Mouse (Mus musculus): ENCODE data around the gene Ttc28. TPM values are rescaled to one million over a fixed set of nuclear protein-coding genes. Genes with fewer than 3 reads are reported as not detected.

Ttc28 gene
- total RNA-seq, 2 experiments from 2014 or later = 20.5 to 21.6 TPM

DNA sequence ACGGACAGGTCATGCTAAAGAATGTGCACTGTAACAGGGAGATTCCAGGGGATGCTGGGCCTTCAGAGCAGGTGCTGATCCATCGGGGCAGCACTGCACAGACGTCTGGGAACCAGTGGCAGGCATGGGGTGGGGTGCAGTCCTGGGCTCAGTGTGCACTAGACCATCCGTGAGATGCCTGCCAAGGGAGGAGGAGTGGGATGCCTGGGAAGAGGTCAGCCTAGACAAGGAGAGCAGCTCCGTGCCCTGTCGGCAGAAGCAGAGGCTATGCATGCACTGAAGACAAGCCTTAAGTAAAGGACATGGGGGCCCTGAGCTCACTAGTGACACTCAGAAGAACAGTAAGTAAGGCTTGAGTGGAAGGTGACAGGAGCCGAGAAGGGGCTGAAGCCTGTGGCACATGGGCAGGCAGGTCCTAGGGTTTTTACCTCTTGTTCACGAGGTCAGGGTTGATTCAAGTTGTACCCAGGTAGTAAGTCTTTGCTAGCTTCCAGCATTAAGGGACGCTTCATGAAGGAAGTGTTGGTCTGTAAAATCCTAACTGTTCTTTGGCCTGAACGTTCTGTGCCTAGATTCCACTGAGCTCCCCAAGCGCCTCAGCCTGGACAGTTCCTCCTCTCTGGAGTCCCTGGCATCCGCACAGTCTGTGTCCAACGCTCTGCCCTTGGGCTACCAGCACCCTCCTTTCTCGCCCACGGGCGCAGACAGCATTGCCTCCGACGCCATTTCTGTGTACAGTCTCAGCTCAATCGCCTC is 405.0 kb downstream of the Ttc28 start:
- intact Hi-C loops (cut with DNase I) = no loop called here
- no peak for DNase-seq

DNA sequence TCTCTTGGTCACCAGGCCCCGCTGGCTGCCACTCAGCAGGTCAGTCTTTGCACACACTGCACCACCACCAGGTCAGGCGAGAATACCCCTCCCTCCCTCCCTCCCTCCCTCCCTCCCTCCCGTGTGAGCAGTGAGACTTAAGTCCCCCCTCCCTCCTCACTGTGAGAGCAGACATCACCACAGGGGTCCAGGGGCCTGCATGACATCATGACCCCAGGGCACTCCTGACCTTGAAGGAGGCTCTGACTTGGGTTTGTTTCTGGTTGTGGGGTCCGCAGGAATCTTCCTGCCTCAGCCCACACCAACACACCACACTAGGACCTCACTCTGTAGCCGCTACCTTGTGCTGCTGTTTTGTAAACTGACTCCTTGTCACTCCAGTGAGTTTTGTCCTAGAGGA is 408.0 kb downstream of the Ttc28 start:
- intact Hi-C loops (cut with DNase I) = no loop called here
- no peak for DNase-seq

DNA sequence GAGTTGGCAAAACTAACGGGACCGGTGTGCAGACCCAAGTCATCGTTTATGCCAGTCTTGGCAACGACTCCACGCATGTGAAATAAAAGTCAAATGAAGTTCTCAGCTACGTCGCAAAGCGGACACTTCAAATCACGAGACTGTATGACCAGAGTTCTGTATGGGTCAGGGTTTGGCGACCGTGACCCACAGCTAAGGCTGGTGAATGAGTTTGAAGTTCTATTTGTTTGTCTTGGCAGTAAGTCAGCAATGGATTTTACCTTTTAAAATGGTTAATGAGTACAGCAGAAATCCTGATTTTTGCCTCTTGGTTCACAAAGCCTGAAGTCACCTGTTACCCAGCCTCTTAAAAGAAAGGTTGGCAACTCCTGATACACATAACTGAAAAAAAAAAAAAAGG is 408.9 kb downstream of the Ttc28 start:
- DNase-seq = no peak
- intact Hi-C loops (cut with DNase I) = no loop called here

DNA sequence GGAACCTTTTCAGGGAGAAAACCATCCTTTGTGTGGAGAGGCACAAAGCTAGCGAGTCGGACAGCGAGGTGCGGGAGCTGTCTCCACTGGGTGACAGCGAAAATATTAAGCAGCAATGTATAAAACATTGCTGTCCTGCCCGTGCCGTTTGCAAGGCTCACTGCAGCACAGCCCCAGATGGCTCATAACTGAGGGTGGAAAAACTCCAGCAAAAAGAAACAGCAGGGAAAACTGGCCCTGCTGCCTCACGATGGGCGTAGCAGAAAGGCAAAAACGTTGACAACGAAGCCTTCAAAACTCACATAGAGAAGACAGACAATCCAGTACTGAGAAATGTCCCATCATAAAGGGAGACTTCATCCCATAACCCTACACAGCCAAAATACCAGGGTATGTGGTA is 410.5 kb downstream of the Ttc28 start:
- intact Hi-C loops (cut with DNase I) = no loop called here
- DNase-seq = no peak

DNA sequence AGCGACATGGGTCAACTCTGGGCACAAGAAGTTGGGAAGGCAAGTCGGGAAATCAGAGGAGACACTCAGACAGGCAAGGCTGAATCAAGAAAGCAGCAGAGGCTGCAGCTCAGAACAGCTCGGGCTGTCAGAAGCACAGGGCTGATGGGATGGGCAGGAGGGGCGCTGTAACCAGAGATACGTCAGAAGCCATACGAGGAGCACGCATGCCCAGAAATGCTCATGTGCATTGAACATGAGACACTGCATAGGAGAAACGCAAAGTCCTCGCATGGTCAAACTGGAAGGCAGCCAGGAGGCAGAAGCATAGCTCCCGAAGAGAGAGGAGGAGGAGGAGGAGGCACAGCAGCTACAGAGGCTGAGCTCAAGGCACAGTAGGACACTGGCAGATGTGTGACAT is 412.0 kb downstream of the Ttc28 start:
- no peak for DNase-seq

DNA sequence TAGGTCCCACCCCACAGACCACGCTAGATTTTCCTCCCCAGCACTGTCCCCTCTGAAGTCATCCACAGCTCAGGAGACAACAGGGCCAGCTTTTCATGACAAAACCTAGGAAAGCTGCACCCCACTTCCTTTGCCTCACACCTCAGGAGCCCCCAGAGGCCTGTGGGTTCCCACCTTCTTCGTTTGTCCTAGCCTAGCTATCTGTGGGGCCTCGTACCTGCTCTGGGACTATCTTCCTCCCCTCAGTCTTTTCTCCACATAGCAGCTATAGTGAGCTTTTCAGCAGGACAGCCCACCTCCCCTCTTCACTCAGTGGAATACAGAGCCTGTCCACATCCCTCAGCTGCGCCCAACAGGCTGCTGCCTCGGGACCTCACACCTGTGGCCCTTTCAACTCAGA is 418.2 kb downstream of the Ttc28 start:
- no peak for DNase-seq
- intact Hi-C loops (cut with DNase I) = no loop called here

More for the DNA sequence above, 412.0 kb downstream of the Ttc28 start:
- intact Hi-C loops (cut with DNase I) = no loop called here

DNA sequence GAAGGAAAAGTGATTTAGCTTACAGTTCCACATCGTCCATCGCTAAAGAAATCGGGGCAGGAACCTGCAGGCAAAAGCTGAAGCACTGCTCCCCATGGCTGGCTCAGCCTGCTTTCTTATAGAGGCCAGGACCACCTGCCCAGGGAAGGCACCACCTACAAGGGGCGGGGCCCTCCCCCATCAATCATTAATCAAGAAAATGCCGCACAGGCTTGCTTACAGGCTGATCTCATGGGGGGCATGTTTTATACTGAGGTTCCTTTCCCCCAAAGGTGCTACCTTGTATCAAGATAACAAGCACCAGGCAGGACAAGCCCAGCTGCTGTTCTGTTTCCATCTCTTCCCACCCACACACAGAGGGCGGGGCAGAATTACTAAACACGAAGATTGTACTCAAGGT is 419.1 kb downstream of the Ttc28 start:
- intact Hi-C loops (cut with DNase I) = no loop called here
- DNase-seq = no peak

DNA sequence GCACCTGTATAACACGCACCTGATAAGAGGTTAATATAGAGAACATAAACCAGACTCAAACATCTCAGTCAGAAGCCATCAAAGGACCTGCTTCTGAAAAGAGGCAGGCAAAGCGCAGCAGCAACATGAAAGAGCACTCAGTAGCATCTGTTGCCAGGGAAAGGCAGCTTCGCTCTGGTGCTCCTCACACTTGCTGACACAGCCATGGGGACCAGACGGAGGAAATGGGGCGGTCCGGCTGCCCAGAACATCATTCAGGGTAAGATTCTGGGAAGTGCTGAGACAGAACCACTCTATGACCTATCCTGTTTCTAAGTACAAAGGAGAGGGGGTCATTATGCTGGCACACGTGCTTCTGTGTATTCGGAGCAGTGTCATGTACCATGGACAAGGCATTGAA is 421.2 kb downstream of the Ttc28 start:
- intact Hi-C loops (cut with DNase I) = no loop called here

DNA sequence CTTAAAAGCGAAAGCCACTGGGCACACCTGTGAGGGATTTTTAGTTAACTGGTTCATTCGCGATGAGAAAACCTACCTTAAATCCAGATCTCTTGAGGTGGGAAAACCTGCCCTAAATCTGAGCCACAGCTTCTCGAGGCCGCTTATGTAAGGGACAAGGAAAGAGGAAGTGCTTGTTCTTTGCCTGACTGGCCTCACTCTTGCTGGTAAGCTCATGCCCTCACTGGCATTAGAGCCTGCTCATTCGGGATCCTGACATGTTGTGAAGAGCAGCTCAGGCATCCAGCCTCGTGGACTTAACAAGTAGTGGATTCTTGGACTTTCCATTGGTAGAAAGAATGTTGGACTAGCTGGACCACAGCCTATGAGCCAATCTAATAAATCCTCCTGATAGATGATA is 422.1 kb downstream of the Ttc28 start:
- DNase-seq = no peak
- intact Hi-C loops (cut with DNase I) = no loop called here

More for the DNA sequence above, 421.2 kb downstream of the Ttc28 start:
- no peak for DNase-seq

DNA sequence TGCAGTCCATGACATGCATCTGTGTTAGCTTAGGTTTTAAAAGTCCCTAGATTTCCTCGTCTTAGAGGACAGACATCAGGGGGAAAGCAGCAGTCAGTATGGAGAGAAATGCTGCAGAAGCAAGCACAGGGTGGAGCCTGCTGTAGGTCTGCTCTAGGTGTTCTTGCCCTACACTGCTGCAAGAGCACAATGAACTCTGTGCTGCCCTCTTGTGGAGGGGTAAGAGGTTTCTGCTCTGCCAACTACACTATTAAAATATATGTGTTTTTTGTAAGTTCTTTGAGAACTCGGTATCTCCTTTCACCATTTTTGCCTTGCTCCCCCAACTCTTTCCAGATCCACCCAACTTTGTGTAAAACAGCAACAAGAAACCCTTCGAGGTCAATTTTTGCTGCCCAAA is 425.1 kb downstream of the Ttc28 start:
- intact Hi-C loops (cut with DNase I) = no loop called here
- no peak for DNase-seq

DNA sequence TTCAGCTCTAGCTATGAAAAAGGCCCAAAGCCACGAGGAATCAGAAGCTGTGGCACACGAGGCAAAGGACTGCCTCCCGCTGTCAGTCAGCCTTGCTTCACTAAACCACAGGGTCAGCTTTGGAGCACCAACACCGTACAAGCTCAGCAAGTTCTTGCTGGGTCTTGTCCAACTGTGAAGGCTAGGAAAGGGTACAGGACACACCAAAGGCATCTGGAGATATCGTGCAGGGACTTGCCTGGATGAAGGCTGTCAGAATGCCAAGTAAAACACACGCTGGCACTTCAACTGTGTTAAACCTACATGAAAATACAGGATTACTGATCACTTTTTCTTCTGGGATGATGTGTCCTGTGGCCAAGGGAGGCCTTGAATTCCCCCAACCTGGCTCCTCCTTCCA is 430.6 kb downstream of the Ttc28 start:
- DNase-seq = no peak
- intact Hi-C loops (cut with DNase I) = no loop called here

DNA sequence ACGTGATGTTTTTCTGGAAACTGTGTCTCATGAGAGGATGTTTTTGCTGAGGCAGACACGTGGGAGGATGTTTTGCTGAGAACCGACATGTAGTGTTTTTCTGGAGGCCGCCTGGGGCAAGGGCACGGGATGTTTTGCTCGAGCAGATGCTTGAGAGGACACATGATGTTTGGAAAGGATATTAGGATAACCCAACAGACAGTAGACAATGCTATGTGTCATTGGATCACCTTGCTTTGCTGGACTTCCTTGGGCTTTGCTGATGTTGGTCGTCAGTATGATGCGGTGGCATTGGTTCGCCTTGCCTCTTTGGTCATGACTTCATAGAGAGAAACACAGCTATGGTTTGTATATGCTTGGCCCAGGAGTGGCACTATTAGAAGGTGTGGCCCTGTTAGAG is 434.2 kb downstream of the Ttc28 start:
- intact Hi-C loops (cut with DNase I) = no loop called here

DNA sequence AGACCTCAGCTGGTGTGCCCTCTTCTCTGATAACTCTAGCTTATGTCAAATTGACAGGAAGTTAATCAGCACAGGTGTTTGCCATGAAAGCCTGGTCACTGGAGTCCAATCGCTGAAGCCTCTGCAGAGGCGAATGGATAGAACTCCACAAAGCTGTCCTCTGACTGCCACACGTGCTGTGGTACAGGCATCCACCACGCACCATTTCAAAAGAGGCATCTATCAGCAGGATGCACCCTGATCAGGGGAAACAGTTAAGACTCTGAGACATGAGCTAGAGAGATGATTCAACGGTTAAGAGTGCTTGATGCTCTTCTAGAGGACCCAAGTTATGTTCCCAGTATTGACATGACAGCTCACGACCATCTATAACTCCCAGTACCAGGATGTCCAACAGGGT is 435.5 kb downstream of the Ttc28 start:
- no peak for DNase-seq
- intact Hi-C loops (cut with DNase I) = no loop called here

More for the DNA sequence above, 434.2 kb downstream of the Ttc28 start:
- no peak for DNase-seq

DNA sequence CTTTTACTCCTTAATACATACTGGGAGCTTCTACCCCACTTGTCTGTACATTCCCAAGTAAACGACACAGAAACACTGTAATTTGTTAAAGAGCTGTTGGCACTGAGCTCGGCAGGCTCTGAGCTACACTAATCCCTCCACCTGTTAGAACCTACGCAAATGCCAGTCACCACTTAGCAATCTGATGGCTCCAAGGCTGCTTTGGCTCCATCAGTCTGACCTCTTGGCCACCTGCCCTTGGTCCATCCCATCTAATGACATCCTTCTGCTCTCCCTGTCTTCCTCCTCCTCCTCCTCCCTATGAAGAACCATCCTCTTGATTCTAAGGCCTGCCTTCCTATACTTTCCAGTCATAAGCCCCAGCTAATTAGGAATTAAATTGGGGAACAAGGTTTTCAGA is 437.9 kb downstream of the Ttc28 start:
- intact Hi-C loops (cut with DNase I) = no loop called here
- no peak for DNase-seq

DNA sequence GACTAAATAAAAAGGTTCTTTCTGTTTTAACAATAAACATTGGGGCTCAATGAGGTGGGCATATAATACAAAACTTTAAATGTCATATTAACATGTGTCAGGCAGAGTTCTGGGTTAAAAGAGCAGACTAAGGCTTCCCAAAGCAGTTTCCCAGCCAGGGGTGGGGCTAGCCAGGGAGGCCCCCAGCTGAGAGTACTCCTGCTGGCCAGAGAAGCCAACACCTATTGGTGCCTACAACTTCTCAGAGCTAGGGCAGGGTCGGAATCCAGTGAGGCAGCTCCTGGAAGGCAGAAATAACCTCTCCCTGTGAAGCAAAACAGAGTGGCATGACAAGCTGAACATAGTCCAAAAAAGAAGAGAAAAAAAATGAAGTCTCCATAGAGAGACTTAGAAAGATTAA is 439.3 kb downstream of the Ttc28 start:
- intact Hi-C loops (cut with DNase I) = no loop called here
- DNase-seq = no peak

DNA sequence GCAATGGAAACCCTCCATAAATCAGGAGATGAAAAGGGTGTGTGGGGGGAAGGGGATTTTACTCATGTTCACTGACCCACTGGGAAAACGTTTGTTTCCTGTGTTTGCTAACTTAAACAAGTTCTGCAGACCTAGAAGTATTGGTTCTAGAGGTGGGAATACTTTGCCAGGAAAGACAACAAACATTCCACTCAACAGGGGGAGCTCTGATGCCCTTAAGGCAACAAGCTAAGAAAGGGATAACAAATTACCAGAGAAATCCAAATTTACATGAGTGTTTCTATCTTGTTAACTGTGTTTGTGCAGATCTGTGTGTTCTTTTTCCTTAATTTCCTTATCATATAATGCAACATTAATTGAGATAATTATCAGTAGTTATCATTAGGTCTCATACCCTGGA is 446.2 kb downstream of the Ttc28 start:
- intact Hi-C loops (cut with DNase I) = no loop called here
- DNase-seq = no peak

DNA sequence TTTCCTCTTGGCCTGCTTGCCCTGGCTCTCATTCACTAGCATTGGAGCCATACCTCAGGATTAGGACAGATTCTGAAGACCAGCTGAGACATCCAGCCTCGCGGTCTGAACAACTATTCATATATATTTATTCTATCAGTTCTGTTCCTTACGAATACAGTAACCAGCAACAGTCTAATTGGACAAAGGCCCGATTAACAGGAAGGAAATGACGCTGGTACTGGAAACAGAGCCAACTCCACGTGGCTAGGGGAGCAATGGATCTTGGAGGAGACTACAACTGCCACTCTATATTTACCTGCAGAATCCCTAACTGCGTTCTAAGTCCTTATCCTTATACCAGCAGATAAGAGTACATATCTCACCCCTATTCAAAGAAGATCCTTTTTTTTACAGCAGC is 447.8 kb downstream of the Ttc28 start:
- intact Hi-C loops (cut with DNase I) = no loop called here
- DNase-seq = no peak

DNA sequence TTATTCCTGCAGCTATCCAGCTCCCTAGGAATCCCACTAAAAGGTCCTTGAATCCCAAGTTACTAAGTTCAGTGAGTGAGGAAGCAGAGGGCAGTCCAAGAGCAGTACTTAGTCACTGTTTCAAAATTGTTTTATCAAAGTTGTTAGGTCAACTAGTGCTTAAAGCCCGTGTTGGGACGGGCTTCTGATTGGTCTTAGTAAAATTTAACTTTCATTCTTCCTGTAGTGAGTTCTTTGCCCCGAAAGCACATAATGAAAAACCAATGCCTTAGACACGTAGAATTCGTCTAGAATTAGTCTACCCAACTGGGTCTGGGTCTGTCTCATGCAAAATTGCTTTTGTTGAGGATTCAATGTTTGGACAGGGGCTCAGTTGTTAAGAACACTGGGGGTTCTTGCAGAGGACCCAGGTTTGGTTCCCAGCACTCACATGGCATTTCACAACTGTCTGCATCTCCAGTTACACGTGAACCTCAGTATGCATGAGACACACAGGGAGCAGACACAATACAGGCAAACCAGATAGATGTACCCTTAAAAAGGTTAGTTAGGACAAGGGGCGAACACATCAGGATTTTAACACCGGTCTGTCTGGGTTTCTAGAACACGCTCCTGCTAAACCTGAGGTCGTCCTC is 450.3 kb downstream of the Ttc28 start:
- intact Hi-C loops (cut with DNase I) = no loop called here
- DNase-seq = peak in 1 of 2 experiments; percentile 5

DNA sequence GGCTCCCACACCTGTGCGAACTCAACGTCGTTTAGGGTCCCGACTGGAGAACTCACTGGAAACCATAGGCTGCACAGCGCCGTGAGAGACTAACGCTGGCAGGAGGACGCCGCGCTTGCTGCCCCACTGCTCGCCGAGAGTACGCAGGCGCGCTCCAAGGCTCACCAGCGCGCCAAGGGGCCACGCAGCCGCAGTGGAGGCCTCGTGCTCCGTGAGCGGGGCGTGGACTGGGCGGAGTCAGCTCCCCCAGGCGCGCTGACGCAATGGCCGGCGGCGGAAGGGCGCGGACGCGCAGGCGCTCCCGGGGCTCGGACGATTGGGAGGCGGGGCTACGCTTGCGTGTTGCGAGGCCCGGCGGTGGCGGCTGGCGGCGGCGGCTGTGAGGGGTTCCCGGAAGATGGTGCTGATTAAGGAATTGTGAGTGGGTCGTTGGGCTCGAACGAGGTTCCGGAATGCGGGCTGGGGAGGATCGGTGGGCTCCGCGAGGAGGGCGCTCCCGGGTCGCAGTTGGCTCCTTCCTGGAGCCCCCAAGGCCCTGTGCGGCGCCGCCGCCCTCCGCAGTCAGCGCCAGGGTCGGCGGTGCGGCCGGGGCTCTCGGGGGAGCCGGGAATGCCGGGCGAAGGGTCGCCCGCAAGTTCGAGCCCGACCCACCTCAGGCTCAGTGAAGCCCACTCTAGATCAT is 451.0 kb downstream of the Ttc28 start, which contains the start of gene Pitpnb:
Pitpnb (plus strand) TSS at position 347 of the 682 bp plus-strand sequence.
- peak; percentile 100 for DNase-seq
- intact Hi-C loops (cut with DNase I) = no loop called here

DNA sequence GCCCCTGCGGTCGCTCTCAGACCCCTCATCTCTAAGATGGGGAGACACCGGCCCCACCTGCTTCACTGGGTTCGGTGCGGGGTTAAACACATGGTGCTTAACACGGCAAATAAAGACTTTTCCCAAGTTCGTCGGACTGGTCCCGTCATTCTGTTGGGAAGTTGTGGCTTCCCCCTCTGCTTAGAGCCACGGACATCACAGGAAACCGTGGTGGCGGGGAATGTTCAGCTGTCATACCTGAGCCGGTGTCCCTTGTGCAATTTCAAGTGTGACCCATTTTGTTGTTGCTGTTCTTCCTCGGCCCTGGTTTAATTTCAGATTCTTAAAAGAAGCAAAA is 451.5 kb downstream of the Ttc28 start:
- no peak for DNase-seq
- intact Hi-C loops (cut with DNase I) = no loop called here

DNA sequence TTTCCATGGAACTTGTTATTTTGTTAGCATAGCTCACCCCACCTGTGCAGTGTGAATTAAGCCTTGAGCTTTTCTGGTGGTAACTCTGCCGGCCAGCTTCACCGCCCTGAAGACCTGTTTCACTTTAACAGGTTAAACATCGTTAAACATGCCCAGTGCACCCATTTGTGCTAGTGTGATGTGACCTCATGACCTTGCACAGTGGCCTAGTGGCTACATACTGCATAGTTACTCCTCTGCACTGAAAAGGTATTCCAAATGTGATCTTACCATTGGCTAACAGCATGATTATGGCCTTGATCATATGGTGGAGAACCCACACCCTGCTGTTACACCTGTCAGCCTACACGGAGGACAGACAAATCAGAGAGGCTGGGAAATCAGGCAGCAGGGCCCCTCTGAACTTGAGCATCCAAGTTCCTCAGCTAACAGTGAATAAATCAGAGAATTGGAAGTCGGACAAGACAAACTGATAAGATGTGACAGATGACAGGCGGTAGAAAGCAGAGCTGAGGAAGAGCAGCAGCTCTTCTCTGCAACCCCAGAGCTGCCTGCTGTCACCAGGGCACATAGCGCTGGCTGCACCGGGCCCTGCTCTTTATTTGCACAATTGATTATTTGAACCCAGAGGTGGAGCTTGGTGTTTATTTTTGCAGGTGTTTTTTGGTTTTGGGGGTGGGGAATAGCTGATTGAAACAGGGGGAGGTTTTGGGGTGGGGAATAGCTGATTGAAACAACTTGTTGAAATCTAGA is 456.5 kb downstream of the Ttc28 start:
- intact Hi-C loops (cut with DNase I) = no loop called here
- no peak for DNase-seq

Measured in heart, postnatal 14 days (tissue).